Mouse (Mus musculus): ENCODE results near the gene Otub1.

- TF ChIP-seq FLI1 (IDR thresholded peaks at IDR 0.05; ENCODE audit: low read length): no peak
- TF ChIP-seq GATA1 (IDR thresholded peaks at IDR 0.05; ENCODE audit: borderline replicate concordance, low read length): no peak
Measured at GRCm38 (mm10) chr19:7192561-7192967, 13.6 kb downstream of the Otub1 start.
